Comparison of ENCODE assay signal across 11 mouse cellular contexts in genomic region chr6:115344513-115344912, GRCm38 (mm10). TPM values are rescaled to one million over a fixed set of nuclear protein-coding genes. Genes with fewer than 3 reads are reported as not detected.
DNase-seq lines count a peak whose midpoint lies in the region; ATAC-seq and TF ChIP-seq lines count a peak whose summit lies in the region.
"Had no signal": no experiment of that assay in that cellular context is flagged by ENCODE, and none has a peak within 500 bp of the region (broad histone marks: within the 10 kb centered on the region; RNA-seq: fewer than 3 reads in every experiment).

No protein-coding gene starts in this region.

- WGBS in limb, embryonic 12.5 days, result 38% methylated on average over 11 of the region's 11 CpGs
- WGBS in limb, embryonic 10.5 days, result 42% methylated on average over 11 of the region's 11 CpGs
- WGBS in intestine, embryonic 15.5 days, result 35% methylated on average over 11 of the region's 11 CpGs
- 54% methylated on average over 11 of the region's 11 CpGs for WGBS in macrophage (ENCODE audit: missing documents)

- H3K4me3 ChIP-seq in gastrocnemius, adult 2 months, result peak overlapping the region; percentile 62
- H3K4me3 ChIP-seq in limb, embryonic 12.5 days (replicated peaks), result no peak overlapping the region
- no peak overlapping the region for H3K4me3 ChIP-seq in limb, embryonic 10.5 days
- no peak overlapping the region for H3K4me3 ChIP-seq in intestine, embryonic 15.5 days (replicated peaks)
- H3K4me3 ChIP-seq in macrophage (ENCODE audit: inconsistent target), result peak overlapping the region; percentile 26
- H3K4me3 ChIP-seq: limb, embryonic 15.5 days had no signal

- H3K9me3 ChIP-seq in limb, embryonic 12.5 days, result no peaks in the 10 kb centered on the region
- no peaks in the 10 kb centered on the region for H3K9me3 ChIP-seq in limb, embryonic 10.5 days (replicated peaks)
- no peaks in the 10 kb centered on the region for H3K9me3 ChIP-seq in intestine, embryonic 15.5 days
- H3K9me3 ChIP-seq: limb, embryonic 15.5 days had no signal

- no peak for ATAC-seq in limb, embryonic 12.5 days (ENCODE audit: insufficient number of reproducible peaks, insufficient read depth, low FRiP score, low TSS enrichment, low read depth)
- 0 out of 2 replicates have a peak, but pooled peaks have one; percentile 38 for ATAC-seq in intestine, embryonic 15.5 days
- ATAC-seq: forebrain, embryonic 14.5 days had no signal

- intact Hi-C loops in gastrocnemius, adult 2 months (cut with DNase I), result loop anchor here (10.0 kb wide), 1 partner anchor 190 kb away; no protein-coding TSS in a partner anchor
- intact Hi-C loops in left cerebral cortex, postnatal 36 days (cut with DNase I), result no loop called here

- peak overlapping the region; percentile 15; the same call in 1 of the 2 replicates for H3K4me2 ChIP-seq in limb, embryonic 12.5 days
- no peak overlapping the region; the same call in 1 of the 2 replicates for H3K4me2 ChIP-seq in intestine, embryonic 15.5 days (replicated peaks)
- H3K4me2 ChIP-seq: limb, embryonic 15.5 days had no signal

- H3K79me2 ChIP-seq in macrophage (ENCODE audit: inconsistent target), result no peaks in the 10 kb centered on the region

- no peak for TF ChIP-seq CTCF in gastrocnemius, adult 2 months (IDR thresholded peaks at IDR 0.05)

- no peak overlapping the region for H3K9ac ChIP-seq in limb, embryonic 12.5 days (replicated peaks)
- no peak overlapping the region for H3K9ac ChIP-seq in intestine, embryonic 15.5 days
- H3K9ac ChIP-seq: limb, embryonic 15.5 days had no signal

- no peaks in the 10 kb centered on the region for H3K27me3 ChIP-seq in limb, embryonic 12.5 days
- H3K27me3 ChIP-seq in limb, embryonic 10.5 days (ENCODE audit: low read depth, poor library complexity, severe bottlenecking), result no peaks in the 10 kb centered on the region
- H3K27me3 ChIP-seq in intestine, embryonic 15.5 days (replicated peaks), result no peaks in the 10 kb centered on the region
- H3K27me3 ChIP-seq: limb, embryonic 15.5 days had no signal

- H3K27ac ChIP-seq in gastrocnemius, adult 2 months, result peak overlapping the region; percentile 70
- H3K27ac ChIP-seq in limb, embryonic 12.5 days, result no peak overlapping the region
- no peak overlapping the region for H3K27ac ChIP-seq in limb, embryonic 10.5 days
- H3K27ac ChIP-seq in intestine, embryonic 15.5 days, result no peak overlapping the region; the same call in 1 of the 2 replicates
- H3K27ac ChIP-seq in macrophage, result peak overlapping the region; percentile 98
- H3K27ac ChIP-seq: limb, embryonic 15.5 days had no signal

- H3K4me1 ChIP-seq in limb, embryonic 12.5 days (replicated peaks), result peaks cover 10% of the 10 kb centered on the region
- peaks cover 10% of the 10 kb centered on the region for H3K4me1 ChIP-seq in limb, embryonic 10.5 days
- peaks cover 11% of the 10 kb centered on the region; the same call in 1 of the 2 replicates for H3K4me1 ChIP-seq in intestine, embryonic 15.5 days (replicated peaks)
- H3K4me1 ChIP-seq: limb, embryonic 15.5 days had no signal

- DNase-seq in gastrocnemius, adult 2 months, result no peak
- DNase-seq in gastrocnemius, adult 18-20 months (ENCODE audit: low spot score), result no peak
- no peak for DNase-seq in limb, embryonic 10.5 days (ENCODE audit: low spot score)
- DNase-seq in MN1 (ENCODE audit: low spot score), result no peak
- no peak for DNase-seq in left cerebral cortex, postnatal 36 days (ENCODE audit: low spot score in 2 of 2)
- DNase-seq: B cell, adult 2 months had no signal

- no peaks in the 10 kb centered on the region for H3K36me3 ChIP-seq in limb, embryonic 12.5 days
- H3K36me3 ChIP-seq in limb, embryonic 10.5 days, result no peaks in the 10 kb centered on the region
- no peaks in the 10 kb centered on the region for H3K36me3 ChIP-seq in intestine, embryonic 15.5 days
- H3K36me3 ChIP-seq in macrophage (ENCODE audit: inconsistent target), result no peaks in the 10 kb centered on the region
- H3K36me3 ChIP-seq: limb, embryonic 15.5 days had no signal

RNA-seq across cellular contexts. Expression of gene Pparg, which starts 16.2 kb away (rescaled TPM):
- total RNA-seq in gastrocnemius, adult 2 months (2021), result 1 to 10 TPM; 1.3 to 4.8 TPM
- total RNA-seq in gastrocnemius, adult 18-20 months (2021), result 1 to 10 TPM; 3.5 to 4.7 TPM
- 0.65 and 0.79 TPM in 2 replicates for polyA plus RNA-seq in limb, embryonic 12.5 days (2016; fragmentation: Nextera tagmentation; extraction: Ambion mirVana)
- 0.26 and 0.39 TPM in 2 replicates for polyA plus RNA-seq in limb, embryonic 10.5 days (2016; fragmentation: Nextera tagmentation; extraction: Ambion mirVana)
- 15.5 and 17.9 TPM in 2 replicates for polyA plus RNA-seq in intestine, embryonic 15.5 days (2015; fragmentation: Nextera tagmentation; extraction: Ambion mirVana)
- 10 to 100 TPM in 22 of 26 experiments, 1 to 10 TPM in 4; 3.8 to 99.8 (median 24.1) TPM for total RNA-seq in macrophage (2018; cell fraction: chromatin; rRNA removed)
- 10 to 100 TPM; 14.0 to 86.4 (median 26.8) TPM for total RNA-seq in macrophage (2018; cell fraction: cytosol; rRNA removed)
- total RNA-seq in macrophage (2018; cell fraction: nucleus; rRNA removed), result 10 to 100 TPM in 24 of 26 experiments, 1 to 10 TPM in 2; 6.7 to 96.1 (median 20.6) TPM
- 36.4 to 80.3 TPM (median 54.9 TPM) in 3 replicates for polyA plus RNA-seq in macrophage (2018)
- total RNA-seq in left cerebral cortex, postnatal 36 days (2021), result 1 to 10 TPM; 6.6 to 8.7 TPM
- polyA plus RNA-seq: forebrain, embryonic 14.5 days had no signal

Comparison
In these comparisons a context has a peak if more than half of its experiments do, and no peak if none do; other contexts are left out.
1. H3K27ac ChIP-seq: peak in gastrocnemius, adult 2 months (single experiment) and macrophage (single experiment); none in limb, embryonic 12.5 days (single experiment), limb, embryonic 10.5 days (single experiment) and intestine, embryonic 15.5 days (single experiment).
2. H3K4me3 ChIP-seq: peak in gastrocnemius, adult 2 months (single experiment) and macrophage (single experiment); none in limb, embryonic 12.5 days (single experiment), limb, embryonic 10.5 days (single experiment) and intestine, embryonic 15.5 days (single experiment).